Mouse (Mus musculus) spleen, adult 12 weeks (tissue): ENCODE data around the gene Agpat1.

Experiments used
- DNase-seq: peaks from one replicate; pipeline ENCODE4 v3.0.0; 2022; ENCODE audit warnings: low spot score

Gene Agpat1

GRCm38 (mm10) chr17:34586796-34587422, 17.2 kb upstream of the Agpat1 start:
- peak; percentile 40 for DNase-seq

GRCm38 (mm10) chr17:34587423-34587811, 16.6 kb upstream of the Agpat1 start:
- DNase-seq = peak; percentile 98

GRCm38 (mm10) chr17:34587814-34588213, 16.2 kb upstream of the Agpat1 start:
- DNase-seq = no peak

- no peak for DNase-seq
These were observed 15.3 kb upstream of the Agpat1 start for GRCm38 (mm10) chr17:34588767-34589166.

GRCm38 (mm10) chr17:34589206-34589605, 14.9 kb upstream of the Agpat1 start:
- DNase-seq = no peak

GRCm38 (mm10) chr17:34589681-34590101, 14.4 kb upstream of the Agpat1 start, which contains the start of gene Gpsm3:
Gpsm3 (plus strand) TSS chr17:34589806.
- DNase-seq = no peak

- DNase-seq = no peak
These were observed 13.7 kb upstream of the Agpat1 start for GRCm38 (mm10) chr17:34590154-34590987.

GRCm38 (mm10) chr17:34591029-34591993, 12.8 kb upstream of the Agpat1 start, which contains the start of gene Pbx2:
Pbx2 (plus strand) TSS chr17:34591266.
- DNase-seq = no peak

- DNase-seq = peak; percentile 73
These were observed 12.1 kb upstream of the Agpat1 start for GRCm38 (mm10) chr17:34591994-34592375.

GRCm38 (mm10) chr17:34592581-34593549, 11.2 kb upstream of the Agpat1 start:
- DNase-seq = no peak

GRCm38 (mm10) chr17:34593752-34594525, 10.1 kb upstream of the Agpat1 start:
- DNase-seq = no peak

- DNase-seq = no peak
These were observed 8.0 kb upstream of the Agpat1 start for GRCm38 (mm10) chr17:34596098-34596497.

GRCm38 (mm10) chr17:34597566-34598095, 6.4 kb upstream of the Agpat1 start, which contains the start of gene Ager:
Ager (plus strand) TSS chr17:34597862.
- no peak for DNase-seq

- DNase-seq = no peak
These were observed 4.2 kb upstream of the Agpat1 start for GRCm38 (mm10) chr17:34599891-34600290.

- no peak for DNase-seq
These were observed 2.3 kb upstream of the Agpat1 start for GRCm38 (mm10) chr17:34601796-34602195.

GRCm38 (mm10) chr17:34603375-34604060, 544 bp upstream of the Agpat1 start, which contains the start of gene Rnf5:
Rnf5 (minus strand) TSS chr17:34603690.
- DNase-seq = peak; percentile 95

GRCm38 (mm10) chr17:34604511-34605237, 612 bp downstream of the Agpat1 start:
- no peak for DNase-seq

GRCm38 (mm10) chr17:34605609-34606008, 1.5 kb downstream of the Agpat1 start:
- peak; percentile 81 for DNase-seq
